Mouse (Mus musculus): ENCODE data around the gene Gdf7.

The Gdf7 gene

GRCm38 (mm10) chr12:8327675-8328053, 25.9 kb upstream of the Gdf7 start:
- DNase-seq (ENCODE audit: low read depth, low spot score) = no peak

GRCm38 (mm10) chr12:8326825-8327674, 25.3 kb upstream of the Gdf7 start:
- peak; percentile 44 for DNase-seq (ENCODE audit: low read depth, low spot score)

- no peak for DNase-seq (ENCODE audit: low read depth, low spot score)
Observed at GRCm38 (mm10) chr12:8325943-8326522, 24.3 kb upstream of the Gdf7 start.

GRCm38 (mm10) chr12:8325245-8325942, 23.6 kb upstream of the Gdf7 start:
- no peak for DNase-seq (ENCODE audit: low read depth, low spot score)

- no peak for DNase-seq (ENCODE audit: low read depth, low spot score)
Observed at GRCm38 (mm10) chr12:8324086-8324485, 22.3 kb upstream of the Gdf7 start.

- DNase-seq (ENCODE audit: low read depth, low spot score) = no peak
Observed at GRCm38 (mm10) chr12:8321506-8321905, 19.8 kb upstream of the Gdf7 start.

GRCm38 (mm10) chr12:8320084-8320713, 18.4 kb upstream of the Gdf7 start:
- DNase-seq (ENCODE audit: low read depth, low spot score) = no peak

GRCm38 (mm10) chr12:8316541-8316940, 14.8 kb upstream of the Gdf7 start:
- DNase-seq (ENCODE audit: low read depth, low spot score) = no peak

GRCm38 (mm10) chr12:8313773-8314172, 12.0 kb upstream of the Gdf7 start:
- DNase-seq (ENCODE audit: low read depth, low spot score) = no peak

- peak; percentile 44 for DNase-seq (ENCODE audit: low read depth, low spot score)
Observed at GRCm38 (mm10) chr12:8313270-8313771, 11.6 kb upstream of the Gdf7 start, which contains the start of gene Hs1bp3. Gene Hs1bp3 (plus strand): TSS chr12:8313432.

- no peak for DNase-seq (ENCODE audit: low read depth, low spot score)
Observed at GRCm38 (mm10) chr12:8312266-8312665, 10.5 kb upstream of the Gdf7 start.

- DNase-seq (ENCODE audit: low read depth, low spot score) = no peak
Observed at GRCm38 (mm10) chr12:8310992-8311391, 9.2 kb upstream of the Gdf7 start.

- DNase-seq (ENCODE audit: low read depth, low spot score) = no peak
Observed at GRCm38 (mm10) chr12:8306910-8307309, 5.2 kb upstream of the Gdf7 start.

GRCm38 (mm10) chr12:8306432-8306831, 4.7 kb upstream of the Gdf7 start:
- DNase-seq (ENCODE audit: low read depth, low spot score) = peak; percentile 47

- DNase-seq (ENCODE audit: low read depth, low spot score) = no peak
Observed at GRCm38 (mm10) chr12:8305258-8305657, 3.5 kb upstream of the Gdf7 start.

- no peak for DNase-seq (ENCODE audit: low read depth, low spot score)
Observed at GRCm38 (mm10) chr12:8301011-8301814, 541 bp downstream of the Gdf7 start.

GRCm38 (mm10) chr12:8300521-8300920, 1.2 kb downstream of the Gdf7 start:
- no peak for DNase-seq (ENCODE audit: low read depth, low spot score)

GRCm38 (mm10) chr12:8300111-8300480, 1.7 kb downstream of the Gdf7 start:
- no peak for DNase-seq (ENCODE audit: low read depth, low spot score)

- no peak for DNase-seq (ENCODE audit: low read depth, low spot score)
Observed at GRCm38 (mm10) chr12:8299143-8300110, 2.3 kb downstream of the Gdf7 start.
